Mouse (Mus musculus) left cerebral cortex, adult 9 months (tissue): ENCODE measurements around the gene Neurl1a.

Experiments used
- DNase-seq, 2 experiments: peaks; one replicate each; pipeline ENCODE4 v3.0.0; 2022; ENCODE audit warnings: low spot score in 2 of 2

Neurl1a gene

GRCm38 (mm10) chr19:47168223-47168622, 10.4 kb upstream of the Neurl1a start:
- peak in 1 of 2 experiments; percentile 56 for DNase-seq

- DNase-seq = peak in 1 of 2 experiments; percentile 93
These were observed 9.7 kb upstream of the Neurl1a start for GRCm38 (mm10) chr19:47168793-47169412.

- no peak for DNase-seq
These were observed 4.1 kb upstream of the Neurl1a start for GRCm38 (mm10) chr19:47174515-47174914.

GRCm38 (mm10) chr19:47175472-47175871, 3.1 kb upstream of the Neurl1a start:
- no peak for DNase-seq

GRCm38 (mm10) chr19:47176916-47177505, 1.6 kb upstream of the Neurl1a start:
- no peak for DNase-seq

GRCm38 (mm10) chr19:47178001-47178400, 619 bp upstream of the Neurl1a start:
- DNase-seq = peak in 1 of 2 experiments; percentile 52

GRCm38 (mm10) chr19:47179272-47179809, 721 bp downstream of the Neurl1a start:
- DNase-seq = peak in 1 of 2 experiments; percentile 42

GRCm38 (mm10) chr19:47180011-47180410, 1.4 kb downstream of the Neurl1a start:
- no peak for DNase-seq

- no peak for DNase-seq
These were observed 5.6 kb downstream of the Neurl1a start for GRCm38 (mm10) chr19:47184221-47184620.

- DNase-seq = no peak
These were observed 6.1 kb downstream of the Neurl1a start for GRCm38 (mm10) chr19:47184736-47185135.

- DNase-seq = peak in 1 of 2 experiments; percentile 42
These were observed 8.1 kb downstream of the Neurl1a start for GRCm38 (mm10) chr19:47186514-47187275.

GRCm38 (mm10) chr19:47188515-47189128, 10.0 kb downstream of the Neurl1a start:
- DNase-seq = no peak

GRCm38 (mm10) chr19:47192158-47192557, 13.5 kb downstream of the Neurl1a start:
- DNase-seq = no peak

- DNase-seq = no peak
These were observed 20.2 kb downstream of the Neurl1a start for GRCm38 (mm10) chr19:47198671-47199350.

GRCm38 (mm10) chr19:47201972-47202371, 23.4 kb downstream of the Neurl1a start:
- DNase-seq = no peak

GRCm38 (mm10) chr19:47202429-47202828, 23.8 kb downstream of the Neurl1a start:
- no peak for DNase-seq

GRCm38 (mm10) chr19:47203042-47203441, 24.4 kb downstream of the Neurl1a start:
- no peak for DNase-seq

GRCm38 (mm10) chr19:47204653-47205052, 26.0 kb downstream of the Neurl1a start:
- peak in 1 of 2 experiments; percentile 56 for DNase-seq

GRCm38 (mm10) chr19:47206126-47206525, 27.5 kb downstream of the Neurl1a start:
- no peak for DNase-seq

GRCm38 (mm10) chr19:47210432-47210831, 31.8 kb downstream of the Neurl1a start:
- DNase-seq = no peak

- DNase-seq = no peak
These were observed 33.1 kb downstream of the Neurl1a start for GRCm38 (mm10) chr19:47211609-47212312.
